Mouse (Mus musculus) MEL (cell line): ENCODE data around the gene Slc17a5.

Experiments
- CTCF ChIP-seq, 3 experiments: IDR thresholded peaks in 2 of 3; conservative IDR thresholded peaks in 1 of 3; 2 replicates each; pipeline ENCODE4 v1.5.1; 2011 to 2012; ENCODE audit warnings: low read length in 3 of 3, low read depth in 2 of 3, mild to moderate bottlenecking in 2 of 3, improper control_type of control experiment in 1 of 3, inconsistent platforms in 1 of 3, mixed read lengths in 1 of 3, moderate library complexity in 1 of 3; ENCODE audit not compliant: control insufficient read depth in 1 of 3, insufficient read depth in 1 of 3, poor library complexity in 1 of 3, severe bottlenecking in 1 of 3
- NELFE ChIP-seq: IDR thresholded peaks from 2 replicates; pipeline ENCODE4 v1.6.1; 2011; ENCODE audit warnings: low read depth, low read length, improper control_type of control experiment
- POLR2A ChIP-seq, 2 experiments: IDR thresholded peaks; 2 replicates each; pipeline ENCODE4 v1.6.1; 2011 to 2012; ENCODE audit warnings: low read length in 2 of 2, mild to moderate bottlenecking in 2 of 2, control low read depth in 1 of 2, improper control_type of control experiment in 1 of 2, low read depth in 1 of 2, moderate library complexity in 1 of 2; ENCODE audit not compliant: control insufficient read depth in 1 of 2, insufficient read depth in 1 of 2, poor library complexity in 1 of 2
- POLR2AphosphoS2 ChIP-seq: IDR thresholded peaks from 2 replicates; pipeline ENCODE4 v1.6.1; 2011; ENCODE audit warnings: low read length, improper control_type of control experiment
- TBP ChIP-seq: IDR thresholded peaks from 2 replicates; pipeline ENCODE4 v1.8.0; 2011; ENCODE audit warnings: low read depth, low read length, improper control_type of control experiment

DNA sequence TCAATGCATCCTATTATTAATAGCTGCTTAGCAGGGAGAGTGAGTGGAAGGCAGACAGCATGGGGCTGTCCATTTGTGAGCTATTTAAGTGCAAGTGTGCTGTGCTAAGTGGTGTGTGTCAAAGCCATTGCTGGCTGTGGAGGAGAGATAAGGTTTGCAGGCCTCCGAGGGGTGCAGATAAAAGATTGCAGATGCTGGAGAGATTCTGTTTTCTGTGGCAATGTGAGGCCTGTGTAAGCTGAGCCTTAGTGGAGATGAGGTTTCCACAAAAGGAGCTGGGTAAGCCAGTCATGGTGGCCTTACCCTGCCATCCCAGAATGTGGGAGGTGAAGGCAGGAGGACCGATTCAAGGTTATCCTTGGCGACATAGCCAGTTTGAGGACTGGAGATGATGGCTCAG lies 71.7 kb downstream of the Slc17a5 start:
- TF ChIP-seq TBP (no peak), POLR2A (IDR thresholded peaks at IDR 0.05; ENCODE audit: control insufficient read depth in 1 of 2, insufficient read depth in 1 of 2, low read depth in 1 of 2, low read length in 2 of 2, poor library complexity in 1 of 2) (no peak), CTCF (IDR thresholded peaks at IDR 0.05 in 2 of 3, conservative IDR thresholded peaks at IDR 0.05 in 1 of 3; ENCODE audit: control insufficient read depth in 1 of 3, insufficient read depth in 1 of 3, low read depth in 2 of 3, low read length in 3 of 3, poor library complexity in 1 of 3, severe bottlenecking in 1 of 3) (no peak), POLR2AphosphoS2 (no peak), NELFE (no peak)
